Mouse (Mus musculus) C2C12 (cell line): ENCODE data around the gene Cxcl16.
A peak's percentile ranks its signal among the peaks of the same experiment; 100 is the strongest.

Experiments
- CEBPB ChIP-seq: IDR thresholded peaks from one replicate; pipeline ENCODE4 v1.6.1; 2011; ENCODE audit warnings: low read depth, mild to moderate bottlenecking, control low read depth, moderate library complexity
- CTCF ChIP-seq: IDR thresholded peaks from one replicate; pipeline ENCODE4 v1.5.1; 2011; ENCODE audit not compliant: control insufficient read depth, insufficient read depth, insufficient read length

- TF ChIP-seq CTCF (peak; percentile 94), CEBPB (no peak)
Observed at GRCm38 (mm10) chr11:70451797-70452498, 7.8 kb downstream of the Cxcl16 start, which contains the start of gene Med11.
